Mouse (Mus musculus): ENCODE data around the gene Mif.

DNA sequence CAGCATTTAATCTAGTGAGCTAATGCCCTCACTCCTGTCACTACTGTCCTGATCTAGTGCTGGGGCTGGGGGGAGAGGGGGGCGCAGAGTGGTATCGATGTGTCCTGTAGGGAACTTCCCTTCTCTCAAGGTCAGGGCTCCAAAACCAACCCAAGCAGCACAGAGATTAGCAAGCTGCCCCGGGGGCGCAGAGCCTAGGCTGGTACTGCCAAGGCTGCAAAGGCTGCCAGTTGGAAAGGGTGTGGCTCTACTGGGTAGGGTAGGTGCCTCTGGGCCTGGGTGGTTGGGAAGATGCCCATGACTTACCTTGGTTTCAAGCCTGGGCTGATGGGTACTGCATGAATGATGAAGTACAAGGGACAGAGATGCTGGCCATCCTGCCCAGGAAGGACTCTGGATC lies 2.4 kb downstream of the Mif start:
- TF ChIP-seq CTCF (IDR thresholded peaks at IDR 0.05; ENCODE audit: control insufficient read depth, insufficient read depth, low read length) (no peak), POLR2A (IDR thresholded peaks at IDR 0.05; ENCODE audit: borderline replicate concordance, control insufficient read depth, low read depth, low read length) (no peak)
